Comparison of ENCODE assay signal across 7 mouse cellular contexts in the genomic region with DNA sequence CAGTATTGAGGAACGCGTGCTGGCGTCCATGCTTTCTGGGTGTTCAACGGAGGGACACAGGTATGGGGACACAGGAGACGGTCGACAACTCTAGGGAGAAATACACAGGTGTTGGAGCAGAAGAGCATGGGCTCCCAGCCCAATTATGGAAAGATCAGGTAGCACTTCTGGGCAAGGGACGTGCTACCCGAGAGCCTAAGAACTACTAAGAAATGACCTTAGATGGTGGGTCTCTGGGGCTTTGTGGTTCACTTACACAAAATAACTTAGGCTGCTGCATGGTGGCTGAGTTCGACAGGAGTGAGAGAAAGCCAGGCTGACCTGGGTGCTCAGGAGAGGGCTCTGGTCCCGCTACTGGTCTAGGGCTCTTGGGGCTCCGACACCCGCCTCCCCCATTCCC. TPM values are rescaled to one million over a fixed set of nuclear protein-coding genes. Genes with fewer than 3 reads are reported as not detected.
A peak's percentile ranks its signal among the peaks of the same experiment; 100 is the strongest.
DNase-seq lines count a peak whose midpoint lies in the region; ATAC-seq and TF ChIP-seq lines count a peak whose summit lies in the region.

No protein-coding gene starts in this region.

- H3K4me3 ChIP-seq in neural tube, embryonic 11.5 days (ENCODE audit: low read depth, low read length) = peak overlapping the region; percentile 51; the same call in 1 of the 2 replicates
- peak overlapping the region; percentile 58 for H3K4me3 ChIP-seq in forebrain, embryonic 13.5 days
- peak overlapping the region; percentile 66 for H3K4me3 ChIP-seq in limb, embryonic 13.5 days
- H3K4me3 ChIP-seq in olfactory bulb, adult 2 months (ENCODE audit: insufficient read depth, low read depth, low read length) = peak overlapping the region; percentile 62

- WGBS in neural tube, embryonic 11.5 days = 36% methylated on average over 12 of the region's 12 CpGs
- WGBS in forebrain, embryonic 13.5 days = 27% methylated on average over 12 of the region's 12 CpGs
- 24% methylated on average over 12 of the region's 12 CpGs for WGBS in limb, embryonic 13.5 days
- 40% methylated on average over 12 of the region's 12 CpGs for WGBS in olfactory bulb, adult 2 months

- H3K36me3 ChIP-seq in neural tube, embryonic 11.5 days (ENCODE audit: control insufficient read depth, insufficient read depth, low read length) = no peaks in the 10 kb centered on the region
- no peaks in the 10 kb centered on the region for H3K36me3 ChIP-seq in forebrain, embryonic 13.5 days (ENCODE audit: poor library complexity, severe bottlenecking)
- no peaks in the 10 kb centered on the region for H3K36me3 ChIP-seq in limb, embryonic 13.5 days

- peaks cover 3% of the 10 kb centered on the region; the same call in 1 of the 2 replicates for H3K4me1 ChIP-seq in neural tube, embryonic 11.5 days (ENCODE audit: control insufficient read depth, insufficient read depth, low read length)
- peaks cover 16% of the 10 kb centered on the region for H3K4me1 ChIP-seq in forebrain, embryonic 13.5 days
- H3K4me1 ChIP-seq in limb, embryonic 13.5 days = peaks cover 12% of the 10 kb centered on the region
- peaks cover 5% of the 10 kb centered on the region for H3K4me1 ChIP-seq in olfactory bulb, adult 2 months (ENCODE audit: control insufficient read depth, insufficient read depth, low read length)

- H3K4me2 ChIP-seq in neural tube, embryonic 11.5 days (ENCODE audit: low read depth) = peak overlapping the region; percentile 81
- peak overlapping the region; percentile 96 for H3K4me2 ChIP-seq in forebrain, embryonic 13.5 days
- H3K4me2 ChIP-seq in limb, embryonic 13.5 days (replicated peaks) = peak overlapping the region; percentile 95

- TF ChIP-seq CTCF in olfactory bulb, adult 2 months (IDR thresholded peaks at IDR 0.05; ENCODE audit: insufficient read depth, low read depth, low read length) = no peak

- no peak for ATAC-seq in neural tube, embryonic 11.5 days (ENCODE audit: insufficient read depth, low FRiP score, low TSS enrichment)
- no peak for ATAC-seq in forebrain, embryonic 13.5 days
- ATAC-seq in limb, embryonic 13.5 days (ENCODE audit: low FRiP score, low read depth) = no peak

- H3K9ac ChIP-seq in neural tube, embryonic 11.5 days (ENCODE audit: low read length) = no peak overlapping the region
- H3K9ac ChIP-seq in forebrain, embryonic 13.5 days = no peak overlapping the region
- H3K9ac ChIP-seq in limb, embryonic 13.5 days = no peak overlapping the region

- H3K27ac ChIP-seq in neural tube, embryonic 11.5 days (ENCODE audit: low read depth, low read length) = no peak overlapping the region
- no peak overlapping the region for H3K27ac ChIP-seq in forebrain, embryonic 13.5 days
- H3K27ac ChIP-seq in limb, embryonic 13.5 days = no peak overlapping the region
- no peak overlapping the region for H3K27ac ChIP-seq in olfactory bulb, adult 2 months (ENCODE audit: insufficient read depth, low read depth, low read length)

- DNase-seq in neural tube, embryonic 11.5 days (ENCODE audit: low spot score) = no peak
- DNase-seq in neural tube, embryonic 10.5 days (ENCODE audit: extremely low spot score, low spot score) = no peak
- DNase-seq in adrenal gland, adult 8-10 months = no peak
- no peak for DNase-seq in cerebellum, postnatal 10 days

- TF ChIP-seq POLR2A in olfactory bulb, adult 2 months (IDR thresholded peaks at IDR 0.05; ENCODE audit: insufficient read depth, low read depth, low read length) = no peak

- H3K9me3 ChIP-seq in neural tube, embryonic 11.5 days (ENCODE audit: control insufficient read depth, low read length) = no peaks in the 10 kb centered on the region
- peaks cover 5% of the 10 kb centered on the region; the same call in 1 of the 2 replicates for H3K9me3 ChIP-seq in forebrain, embryonic 13.5 days (replicated peaks)
- no peaks in the 10 kb centered on the region for H3K9me3 ChIP-seq in limb, embryonic 13.5 days

- peaks cover 22% of the 10 kb centered on the region for H3K27me3 ChIP-seq in neural tube, embryonic 11.5 days (ENCODE audit: control insufficient read depth, insufficient read depth, low read length)
- H3K27me3 ChIP-seq in forebrain, embryonic 13.5 days = peaks cover 33% of the 10 kb centered on the region
- H3K27me3 ChIP-seq in limb, embryonic 13.5 days = peaks cover 34% of the 10 kb centered on the region

RNA-seq across cellular contexts. Expression of a gene that starts 0.6 kb away (rescaled TPM):
- 0.19 and 0.31 TPM in 2 replicates for polyA plus RNA-seq in neural tube, embryonic 11.5 days (2014; fragmentation: Nextera tagmentation; extraction: Ambion mirVana)
- 0.14 and 0.35 TPM in 2 replicates for polyA plus RNA-seq in forebrain, embryonic 13.5 days (2015; fragmentation: Nextera tagmentation; extraction: Ambion mirVana)
- polyA plus RNA-seq in limb, embryonic 13.5 days (2015; fragmentation: Nextera tagmentation; extraction: Ambion mirVana) = 0.57 and 0.59 TPM in 2 replicates
- not detected in 2 replicates for polyA plus RNA-seq in olfactory bulb, adult 2 months (2012; ENCODE audit: insufficient read depth, insufficient read length, low replicate concordance, missing spikeins)
- total RNA-seq in adrenal gland, adult 8-10 months (2022) = 10 to 100 TPM; 11.7 to 16.3 (median 15.5) TPM
